Mouse (Mus musculus): Measurements from ENCODE around the gene Nfat5. TPM values are rescaled to one million over a fixed set of nuclear protein-coding genes. Genes with fewer than 3 reads are reported as not detected.

The Nfat5 gene
- polyA plus RNA-seq, 1 experiment from 2014 or later, result 9.6 TPM

Other genes starting within 250 kb of the Nfat5 start
- gene Pdf, start 244.9 kb upstream of the Nfat5 start, polyA plus RNA-seq (2018), result 8.2 to 21.8 TPM (median 10.7 TPM) in 3 replicates
- gene Cog8, start 236.8 kb upstream of the Nfat5 start, polyA plus RNA-seq (2018), result 19.3 to 23.9 TPM (median 20.0 TPM) in 3 replicates
- 17.4 to 38.4 TPM (median 26.7 TPM) in 3 replicates for gene Nip7, start 236.6 kb upstream of the Nfat5 start, polyA plus RNA-seq (2018)
- gene Tmed6, start 227.8 kb upstream of the Nfat5 start, polyA plus RNA-seq (2018), result not detected in 3 replicates
- 14.2 to 26.8 TPM (median 18.9 TPM) in 3 replicates for gene Terf2, start 196.9 kb upstream of the Nfat5 start, polyA plus RNA-seq (2018)
- gene Cyb5b, start 142.8 kb upstream of the Nfat5 start, polyA plus RNA-seq (2018), result 54.2 to 89.4 TPM (median 60.7 TPM) in 3 replicates
- 1.2 to 2.9 TPM (median 2.1 TPM) in 3 replicates for gene Nqo1, start 109.7 kb downstream of the Nfat5 start, polyA plus RNA-seq (2018)
- 8.4 to 26.5 TPM (median 12.3 TPM) in 3 replicates for gene Nob1, start 131.6 kb downstream of the Nfat5 start, polyA plus RNA-seq (2018)
- gene Wwp2, start 142.9 kb downstream of the Nfat5 start, polyA plus RNA-seq (2018), result 47.9 to 57.3 TPM (median 51.4 TPM) in 3 replicates

All from macrophage (primary cell).